19 mouse cellular contexts compared by ENCODE assay signal in the genomic region with DNA sequence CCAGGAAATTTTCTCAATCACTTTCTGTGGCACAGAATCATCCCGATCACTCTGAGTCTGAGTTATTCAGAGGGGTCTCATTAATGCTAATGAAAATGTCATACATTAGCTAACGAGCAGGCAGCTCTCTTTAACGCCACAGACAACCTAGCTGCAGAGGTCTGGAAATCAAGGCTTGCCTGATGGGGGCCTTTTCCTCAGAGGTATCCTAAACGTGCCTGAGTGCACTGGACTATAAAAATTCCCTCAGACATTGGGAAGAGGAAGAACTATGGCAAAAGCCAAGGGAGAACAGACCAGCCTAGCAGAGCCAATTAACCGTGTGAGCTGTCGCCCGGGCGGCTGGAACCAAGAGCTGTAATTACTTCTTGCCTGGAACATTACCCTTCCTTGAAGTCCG.
DNase-seq lines count a peak whose midpoint lies in the region; ATAC-seq lines count a peak whose summit lies in the region.
"Had no signal": no experiment of that assay in that cellular context is flagged by ENCODE, and none has a peak within 500 bp of the region (broad histone marks: within the 10 kb centered on the region; RNA-seq: fewer than 3 reads in every experiment).

No protein-coding gene starts in this region.

- H3K27me3 ChIP-seq in forebrain, embryonic 13.5 days: no peaks in the 10 kb centered on the region
- no peaks in the 10 kb centered on the region for H3K27me3 ChIP-seq in neural tube, embryonic 14.5 days (ENCODE audit: control insufficient read depth, insufficient read depth, low read length)
- H3K27me3 ChIP-seq: CH12.LX; heart, embryonic 15.5 days; stomach, embryonic 15.5 days had no signal

- H3K27ac ChIP-seq in forebrain, embryonic 13.5 days: no peak overlapping the region
- no peak overlapping the region for H3K27ac ChIP-seq in neural tube, embryonic 14.5 days (ENCODE audit: low read depth, low read length)
- H3K27ac ChIP-seq: heart, adult 2 months; heart, embryonic 15.5 days; stomach, embryonic 15.5 days had no signal

- no peak overlapping the region for H3K9ac ChIP-seq in forebrain, embryonic 13.5 days
- H3K9ac ChIP-seq in neural tube, embryonic 14.5 days (replicated peaks; ENCODE audit: low read depth, low read length): no peak overlapping the region
- H3K9ac ChIP-seq: heart, embryonic 15.5 days; stomach, embryonic 15.5 days had no signal

- 17% methylated on average over 9 of the region's 9 CpGs for WGBS in forebrain, embryonic 13.5 days
- WGBS in neural tube, embryonic 14.5 days: 26% methylated on average over 9 of the region's 9 CpGs

- H3K4me2 ChIP-seq in forebrain, embryonic 13.5 days: no peak overlapping the region
- H3K4me2 ChIP-seq in neural tube, embryonic 14.5 days (ENCODE audit: low read depth, low read length): no peak overlapping the region
- H3K4me2 ChIP-seq: heart, embryonic 15.5 days; midbrain, embryonic 11.5 days; stomach, embryonic 15.5 days had no signal

- H3K4me1 ChIP-seq in forebrain, embryonic 13.5 days: peaks cover 12% of the 10 kb centered on the region
- H3K4me1 ChIP-seq in neural tube, embryonic 14.5 days (ENCODE audit: control insufficient read depth, insufficient read depth, low read length): no peaks in the 10 kb centered on the region; the same call in 1 of the 2 replicates
- H3K4me1 ChIP-seq: heart, embryonic 15.5 days; stomach, embryonic 15.5 days had no signal

- H3K4me3 ChIP-seq in forebrain, embryonic 13.5 days: no peak overlapping the region
- no peak overlapping the region for H3K4me3 ChIP-seq in neural tube, embryonic 14.5 days (ENCODE audit: low read depth, low read length)
- H3K4me3 ChIP-seq: heart, adult 2 months; heart, embryonic 15.5 days; stomach, embryonic 15.5 days had no signal

- H3K9me3 ChIP-seq in forebrain, embryonic 13.5 days (replicated peaks): no peaks in the 10 kb centered on the region
- no peaks in the 10 kb centered on the region for H3K9me3 ChIP-seq in neural tube, embryonic 14.5 days (ENCODE audit: control insufficient read depth, low read length)
- H3K9me3 ChIP-seq: heart, embryonic 15.5 days; stomach, embryonic 15.5 days had no signal

- peak; percentile 73; the same call in 1 of the 2 replicates for ATAC-seq in forebrain, embryonic 13.5 days
- ATAC-seq in neural tube, embryonic 14.5 days (ENCODE audit: low read depth): peak; percentile 65; the same call in 1 of the 2 replicates
- ATAC-seq in megakaryocyte, adult 5-6 weeks (ENCODE audit: poor library complexity, severe bottlenecking): no peak

- no peaks in the 10 kb centered on the region for H3K36me3 ChIP-seq in forebrain, embryonic 13.5 days (ENCODE audit: poor library complexity, severe bottlenecking)
- H3K36me3 ChIP-seq in neural tube, embryonic 14.5 days (ENCODE audit: control insufficient read depth, insufficient read depth, low read length): no peaks in the 10 kb centered on the region
- H3K36me3 ChIP-seq: heart, embryonic 15.5 days; stomach, embryonic 15.5 days had no signal

- peak; percentile 1 for DNase-seq in embryo, embryonic 11 days
- no peak for DNase-seq in embryo, embryonic 9.5 days (ENCODE audit: extremely low spot score)
- DNase-seq in kidney, postnatal 4 days: peak; percentile 8 to 25
- no peak for DNase-seq in kidney, postnatal 36 days
- DNase-seq in right cerebral cortex, postnatal 14 days: no peak
- DNase-seq: adrenal gland, adult 2 months; gastrocnemius, postnatal 10 days; heart, adult 2 months; kidney, postnatal 25 days; lung, adult 18-20 months; lung, postnatal 36 days; thymus, adult 2 months had no signal

Comparison
In these comparisons a context has a peak if more than half of its experiments do, and no peak if none do; other contexts are left out.
1. DNase-seq: peak in embryo, embryonic 11 days (single experiment) and kidney, postnatal 4 days (2 of 2); none in embryo, embryonic 9.5 days (single experiment), kidney, postnatal 36 days (0 of 2) and right cerebral cortex, postnatal 14 days (single experiment).